Mouse (Mus musculus): ENCODE data around the gene Hoxd11.

Hoxd11 gene

DNA sequence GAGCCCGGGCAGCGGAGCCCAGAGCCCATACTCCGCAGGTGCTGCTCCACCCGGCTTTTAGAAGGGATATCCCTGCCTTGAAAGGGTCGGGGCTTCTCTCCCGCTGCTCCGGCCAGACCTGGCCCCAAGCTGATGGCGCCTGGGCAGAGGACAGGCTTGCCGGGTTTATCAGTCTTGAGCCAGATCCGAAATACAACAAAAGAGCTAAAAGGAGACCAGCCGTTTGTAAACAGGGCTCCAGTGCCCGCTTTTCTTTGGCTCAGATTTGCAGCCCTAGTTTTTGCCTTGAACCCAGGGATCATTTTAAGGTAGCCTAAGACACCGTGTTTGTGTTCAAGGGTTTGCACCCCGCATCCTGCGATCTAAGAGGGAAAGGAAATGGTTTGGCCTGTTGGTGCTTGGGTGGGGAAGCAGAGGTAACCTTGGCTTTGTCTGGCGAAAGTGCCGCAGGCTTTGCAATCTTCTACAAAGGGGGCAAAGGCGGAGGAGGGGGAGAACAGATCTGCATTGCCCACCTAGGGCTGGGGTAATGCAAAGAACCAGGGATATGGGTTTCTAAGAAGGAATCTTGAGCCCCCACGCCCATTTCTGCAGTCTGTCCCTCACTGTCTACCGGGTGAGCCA lies 13.6 kb downstream of the Hoxd11 start:
- in situ Hi-C loops (cut with MboI, MseI), result loop anchor here (25.0 kb wide), 1 partner anchor 894 kb away; no protein-coding TSS in a partner anchor

DNA sequence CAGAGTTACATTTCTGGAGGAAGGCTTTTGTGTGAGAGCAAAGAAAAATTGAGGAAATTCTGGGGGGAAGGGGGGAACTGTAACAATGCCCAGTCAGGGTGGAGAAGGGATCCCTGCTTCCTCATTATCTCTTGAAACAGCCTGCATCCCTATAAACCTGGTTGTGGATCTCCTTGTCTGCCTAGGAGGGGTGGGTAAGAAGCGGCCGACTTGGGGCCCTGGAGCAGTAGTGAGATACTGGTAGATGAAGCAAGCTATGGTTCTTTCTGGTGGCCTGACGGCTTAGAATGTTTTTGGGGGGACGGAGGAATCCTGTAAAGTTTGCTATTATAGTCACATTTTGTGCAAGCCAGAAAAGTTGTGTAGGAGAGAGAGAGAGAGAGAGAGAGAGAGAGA lies 14.1 kb downstream of the Hoxd11 start:
- in situ Hi-C loops (cut with MboI, MseI), result loop anchor here (25.0 kb wide), 1 partner anchor 894 kb away; no protein-coding TSS in a partner anchor

- in situ Hi-C loops (cut with MboI, MseI), result loop anchor here (25.0 kb wide), 1 partner anchor 893 kb away; no protein-coding TSS in a partner anchor
These were observed 14.7 kb downstream of the Hoxd11 start for GRCm38 (mm10) chr2:74694066-74694465.

- in situ Hi-C loops (cut with MboI, MseI), result loop anchor here (25.0 kb wide), 1 partner anchor 892 kb away; no protein-coding TSS in a partner anchor
These were observed 16.0 kb downstream of the Hoxd11 start for GRCm38 (mm10) chr2:74695383-74695782.

GRCm38 (mm10) chr2:74695813-74696430 lies 16.6 kb downstream of the Hoxd11 start:
- in situ Hi-C loops (cut with MboI, MseI), result loop anchor here (25.0 kb wide), 1 partner anchor 891 kb away; no protein-coding TSS in a partner anchor

DNA sequence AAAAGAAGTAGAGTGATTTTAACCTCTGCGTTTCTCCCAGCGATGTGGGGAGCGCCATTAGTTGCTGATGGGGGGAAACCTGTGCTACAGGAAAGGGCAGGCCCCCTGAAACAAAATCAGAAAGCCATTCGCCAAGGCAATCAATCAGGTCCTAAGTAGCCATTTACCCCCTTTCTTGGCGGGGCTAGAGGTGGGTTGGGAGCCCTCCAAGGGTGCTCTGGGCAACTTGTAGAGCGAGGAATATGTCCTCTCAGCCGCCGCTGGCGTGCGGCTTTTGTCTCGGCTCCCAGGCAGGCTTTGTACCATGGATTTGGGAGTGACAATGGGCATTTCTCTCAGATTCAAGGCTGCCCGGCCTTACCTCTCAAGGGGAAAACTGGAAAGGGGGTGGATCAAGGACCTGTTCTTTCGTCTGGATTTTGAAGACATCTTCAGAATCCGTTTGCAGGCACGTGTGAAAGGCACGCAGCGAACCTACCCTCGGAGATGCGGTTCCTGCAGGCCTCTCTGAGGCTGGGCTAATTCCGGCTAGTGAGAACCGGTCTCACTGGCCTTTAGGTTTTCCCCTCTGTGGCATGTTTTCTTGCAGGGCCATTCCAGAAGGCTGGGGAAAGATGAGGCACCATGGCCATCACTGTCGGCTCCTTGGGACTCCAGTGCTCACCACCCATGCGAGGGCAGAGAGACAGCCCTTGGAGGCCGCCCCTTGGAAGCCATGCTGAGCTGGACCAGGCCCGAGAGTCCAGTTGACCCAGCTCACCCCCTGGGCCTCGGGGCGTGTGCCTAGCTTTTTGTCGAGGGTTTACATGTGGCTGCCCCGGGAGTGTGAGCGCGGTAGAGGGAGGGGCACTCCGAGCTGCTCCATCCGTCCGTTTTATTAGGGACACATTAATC lies 17.3 kb downstream of the Hoxd11 start:
- in situ Hi-C loops (cut with MboI, MseI), result loop anchor here (25.0 kb wide), 1 partner anchor 891 kb away; no protein-coding TSS in a partner anchor

DNA sequence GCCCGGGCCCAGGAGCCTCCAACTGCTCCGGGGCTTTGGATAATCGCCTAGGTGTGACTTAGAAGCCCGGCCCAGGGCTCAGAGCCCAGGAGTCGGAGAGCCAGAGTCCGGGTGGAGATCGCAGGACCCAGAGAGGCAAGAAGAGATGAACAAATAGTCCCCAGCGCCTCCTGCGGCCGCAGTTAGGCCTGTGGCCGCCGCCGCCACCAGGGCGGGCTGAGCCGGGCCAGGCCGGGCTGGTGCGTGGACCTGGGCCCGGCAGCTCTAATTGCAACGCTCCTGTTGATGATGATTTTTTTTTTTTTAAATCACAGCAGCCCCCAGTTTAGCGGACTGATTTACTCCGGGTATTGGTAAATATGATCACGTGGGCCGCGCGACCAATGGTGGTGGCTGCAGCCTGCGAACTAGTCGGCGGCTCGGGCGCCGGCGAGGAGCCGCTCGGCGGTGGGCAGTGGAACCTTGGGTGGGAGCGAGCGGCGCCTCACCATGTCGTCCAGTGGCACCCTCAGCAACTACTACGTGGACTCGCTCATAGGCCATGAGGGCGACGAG lies 18.3 kb downstream of the Hoxd11 start, which contains the start of gene Hoxd9:
Hoxd9 (plus strand) TSS at position 161 of the 555 bp plus-strand sequence.
- in situ Hi-C loops (cut with MboI, MseI), result loop anchor here (25.0 kb wide), 1 partner anchor 890 kb away; no protein-coding TSS in a partner anchor

- in situ Hi-C loops (cut with MboI, MseI), result loop anchor here (25.0 kb wide), 1 partner anchor 889 kb away; no protein-coding TSS in a partner anchor
These were observed 19.1 kb downstream of the Hoxd11 start for GRCm38 (mm10) chr2:74698201-74699052.

- in situ Hi-C loops (cut with MboI, MseI), result loop anchor here (25.0 kb wide), 1 partner anchor 888 kb away; no protein-coding TSS in a partner anchor
These were observed 19.7 kb downstream of the Hoxd11 start for GRCm38 (mm10) chr2:74699053-74699430.

- in situ Hi-C loops (cut with MboI, MseI), result loop anchor here (25.0 kb wide), 1 partner anchor 887 kb away; no protein-coding TSS in a partner anchor
These were observed 20.5 kb downstream of the Hoxd11 start for GRCm38 (mm10) chr2:74699664-74700545.

GRCm38 (mm10) chr2:74700546-74701112 lies 21.3 kb downstream of the Hoxd11 start:
- in situ Hi-C loops (cut with MboI, MseI), result no loop called here

- in situ Hi-C loops (cut with MboI, MseI), result no loop called here
These were observed 22.8 kb downstream of the Hoxd11 start for GRCm38 (mm10) chr2:74701949-74702819.

GRCm38 (mm10) chr2:74702820-74703219 lies 23.5 kb downstream of the Hoxd11 start:
- in situ Hi-C loops (cut with MboI, MseI), result no loop called here

DNA sequence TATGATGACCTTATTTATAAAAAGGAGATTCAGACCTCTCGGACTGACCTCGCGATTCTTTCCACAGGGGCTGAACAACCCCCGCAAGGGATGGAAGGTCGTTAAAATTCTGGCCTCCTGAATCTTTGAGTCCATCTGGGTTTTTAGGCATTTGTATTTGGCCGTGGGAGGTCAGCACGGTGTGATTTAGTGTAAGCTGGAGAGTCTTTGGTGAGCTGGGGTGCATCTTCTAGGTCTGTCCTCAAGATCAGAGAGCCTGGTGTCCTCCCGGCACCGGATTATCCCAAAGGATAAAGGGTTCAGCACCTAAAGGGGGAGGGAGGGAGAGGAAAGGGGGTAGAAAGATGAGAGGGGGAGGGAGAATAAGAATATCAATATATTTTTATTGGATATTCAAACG lies 24.0 kb downstream of the Hoxd11 start:
- in situ Hi-C loops (cut with MboI, MseI), result no loop called here

DNA sequence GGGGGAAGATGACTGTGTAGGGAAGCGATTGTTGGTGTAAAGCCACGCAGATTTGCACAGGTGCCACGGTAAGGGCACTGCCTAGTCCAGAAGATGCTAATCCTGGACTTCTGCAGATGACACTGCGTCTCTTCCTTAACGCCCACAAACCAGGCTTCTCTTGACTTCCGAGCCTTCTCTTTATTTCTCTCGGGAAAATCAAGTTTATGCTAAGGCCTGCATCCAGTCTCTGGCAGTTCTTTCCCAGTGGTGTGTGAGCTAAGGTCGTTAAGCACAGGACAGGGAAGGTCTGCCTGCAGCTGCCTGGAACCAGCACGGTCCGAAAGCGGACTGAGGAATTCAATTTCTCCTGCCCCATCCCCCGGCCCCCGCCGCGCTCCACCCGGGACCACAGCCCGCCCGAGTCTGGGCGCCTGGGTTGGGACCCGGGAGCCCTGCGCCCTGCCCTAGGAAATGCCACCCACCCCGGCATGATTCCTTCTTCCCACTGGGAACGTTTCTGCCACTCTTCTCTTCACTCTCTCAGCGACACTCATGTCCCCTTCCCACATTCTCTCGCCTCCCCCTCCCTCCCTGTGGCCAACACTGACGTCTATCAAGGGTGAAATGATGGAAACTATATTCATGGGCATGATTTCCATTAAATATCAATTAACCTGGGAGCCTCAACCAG lies 24.5 kb downstream of the Hoxd11 start:
- in situ Hi-C loops (cut with MboI, MseI), result no loop called here

DNA sequence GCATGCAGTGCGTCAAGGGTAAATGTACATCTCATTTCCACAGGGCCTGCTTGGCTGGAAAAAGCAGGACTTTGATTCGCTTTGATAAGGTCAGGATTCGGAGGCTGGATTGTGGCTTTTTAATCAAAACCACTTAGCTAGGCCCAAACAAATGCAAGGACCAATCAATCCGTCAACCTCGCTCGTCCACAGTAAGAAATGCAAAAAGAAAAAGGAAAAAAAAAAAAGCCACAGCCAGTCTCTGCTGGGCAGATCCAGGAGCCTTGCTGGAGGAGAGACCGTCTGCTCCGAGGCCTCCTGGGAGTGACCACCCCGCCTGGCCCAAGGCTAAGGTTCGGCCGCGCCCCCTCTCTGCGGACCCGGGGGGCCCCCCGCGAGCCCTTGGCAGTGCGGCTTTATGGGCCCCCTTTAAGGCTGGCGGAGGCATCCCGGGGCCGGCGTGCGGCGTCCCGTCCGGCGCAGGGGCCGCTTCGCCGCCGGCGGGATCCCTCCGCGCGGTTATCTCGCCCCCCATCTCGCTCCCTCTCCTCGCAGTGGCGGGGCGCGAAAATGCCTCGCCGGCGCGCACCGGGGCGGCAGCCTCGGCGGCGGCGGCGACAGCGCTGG lies 25.1 kb downstream of the Hoxd11 start, which contains the start of gene Hoxd8:
Hoxd8 (plus strand) TSS at position 223 of the 606 bp plus-strand sequence.
- in situ Hi-C loops (cut with MboI, MseI), result no loop called here

- in situ Hi-C loops (cut with MboI, MseI), result no loop called here
These were observed 25.7 kb downstream of the Hoxd11 start for GRCm38 (mm10) chr2:74704999-74705466.
